Mouse (Mus musculus): ENCODE measurements around the gene Ccser1.

GRCm38 (mm10) chr6:62014374-62014773, 834.2 kb downstream of the Ccser1 start:
- TF ChIP-seq CTCF (IDR thresholded peaks at IDR 0.05) (no peak), POLR2A (IDR thresholded peaks at IDR 0.05; ENCODE audit: insufficient read depth, low read depth, low read length) (no peak), EP300 (IDR thresholded peaks at IDR 0.05; ENCODE audit: insufficient read depth, low read depth, low read length) (no peak)

All from heart, adult 2 months (tissue).